Mouse (Mus musculus) megakaryocyte progenitor cell, adult 5-6 weeks (primary cell): ENCODE measurements around the gene Klhl7. TPM values are rescaled to one million over a fixed set of nuclear protein-coding genes. Genes with fewer than 3 reads are reported as not detected.
A peak's percentile ranks its signal among the peaks of the same experiment; 100 is the strongest.
"Not testable (repeated sequence)": the region's sequence is repeated elsewhere in the genome, so short reads cannot be mapped to it uniquely, and the experiment has no call there.

Experiments used
- ATAC-seq: replicated peaks from 2 replicates; pipeline ENCODE4 v1.8.0; 2016; ENCODE audit warnings: mild to moderate bottlenecking, moderate TSS enrichment, inconsistent platforms; ENCODE audit not compliant: poor library complexity
- total RNA-seq, 2 experiments: library from RNA; stranded (forward) in 1 of 2; stranded (reverse) in 1 of 2; fragments of 157-497, 149-512 nt in 1 of 2; fragments of 200-1000 nt in 1 of 2; gene quantifications; 2 replicates each; pipeline versions ENCODE4 v1.2.3 to v1.2.4; 2015 to 2017

Gene Klhl7
- total RNA-seq, 2 experiments from 2014 or later: 17.0 to 22.2 TPM

DNA sequence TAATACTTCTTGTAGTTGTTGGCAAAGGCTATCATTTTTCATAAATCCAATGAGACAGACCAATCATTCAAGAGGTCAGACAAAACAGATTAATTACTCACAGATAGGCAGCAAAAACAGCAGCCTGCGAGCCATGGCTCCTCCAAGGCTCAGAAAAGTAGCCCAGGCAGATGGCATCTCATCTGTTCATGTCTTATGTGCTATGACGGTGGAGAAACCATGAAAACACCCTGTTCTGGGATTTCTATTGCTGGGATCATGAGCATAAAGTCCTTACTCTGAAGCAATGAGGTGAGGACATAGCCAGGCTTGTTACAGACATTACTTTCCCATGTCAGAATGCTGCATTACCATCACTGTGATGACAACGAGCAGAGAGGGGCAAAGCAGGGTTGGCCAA, 7.9 kb upstream of the Klhl7 start:
- ATAC-seq: no peak

DNA sequence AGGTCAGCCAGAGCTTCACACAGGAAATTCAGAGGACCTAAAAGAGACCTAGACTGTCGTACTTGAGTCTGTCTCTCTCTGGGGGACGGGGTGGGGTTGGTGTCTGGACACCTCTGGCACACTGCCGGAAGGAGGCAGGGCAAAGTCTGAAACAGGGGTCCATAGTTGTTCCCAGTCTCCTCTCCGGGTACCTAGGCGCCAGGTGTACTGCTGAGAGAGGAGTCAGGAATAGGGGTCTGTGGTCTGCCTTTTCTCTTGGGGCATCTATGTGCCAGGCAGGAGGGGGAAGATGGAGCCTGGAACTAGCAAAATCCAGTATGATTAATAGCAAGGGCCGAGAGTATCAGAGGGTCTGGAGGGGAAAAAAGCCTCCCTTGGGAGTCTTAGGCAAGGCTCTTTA, 5.0 kb upstream of the Klhl7 start:
- no peak for ATAC-seq

DNA sequence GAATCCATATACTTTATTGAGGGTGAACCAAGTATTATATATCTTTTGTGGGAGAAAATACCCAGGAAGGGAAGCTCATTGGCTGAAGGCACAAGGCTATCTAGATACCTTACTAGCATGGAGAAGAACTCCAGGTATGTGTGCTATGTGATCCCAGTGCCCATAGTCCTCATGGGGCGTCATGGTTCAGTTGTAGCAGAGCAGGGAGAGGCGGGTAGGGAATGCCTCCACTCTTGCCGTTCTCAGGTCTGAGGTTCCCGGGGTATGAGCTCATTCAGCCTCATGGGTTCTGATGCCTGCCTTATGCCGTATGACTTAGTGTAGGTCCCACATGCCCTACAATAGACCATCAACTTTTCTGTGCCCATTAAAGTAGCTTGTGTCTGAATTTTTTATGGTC, 4.5 kb upstream of the Klhl7 start:
- no peak for ATAC-seq

DNA sequence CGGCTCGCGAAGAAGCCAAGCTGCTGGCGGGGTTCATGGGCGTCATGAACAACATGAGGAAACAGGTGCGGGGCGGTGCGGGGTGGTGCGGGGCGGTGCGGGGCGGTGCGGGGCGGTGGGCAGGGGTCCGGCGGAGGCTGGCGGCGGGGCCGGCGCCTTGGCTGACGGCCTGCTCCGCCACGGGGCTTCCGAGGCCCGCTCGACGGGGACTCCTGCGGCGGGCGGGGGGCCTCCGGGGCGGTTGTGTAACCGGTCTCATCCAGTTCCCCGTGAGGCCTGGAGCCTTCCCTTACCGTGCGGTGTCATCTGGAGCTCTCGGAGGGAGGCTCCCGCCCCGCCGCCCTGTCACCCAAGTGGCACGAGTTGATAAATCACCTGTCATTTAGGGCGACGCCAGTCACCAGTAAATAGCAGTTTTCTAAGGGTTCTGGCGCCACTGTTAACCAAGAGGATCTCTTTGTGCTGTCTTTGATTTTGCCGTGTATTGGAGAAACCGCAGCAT, 456 bp downstream of the Klhl7 start:
- peak; percentile 87 for ATAC-seq

DNA sequence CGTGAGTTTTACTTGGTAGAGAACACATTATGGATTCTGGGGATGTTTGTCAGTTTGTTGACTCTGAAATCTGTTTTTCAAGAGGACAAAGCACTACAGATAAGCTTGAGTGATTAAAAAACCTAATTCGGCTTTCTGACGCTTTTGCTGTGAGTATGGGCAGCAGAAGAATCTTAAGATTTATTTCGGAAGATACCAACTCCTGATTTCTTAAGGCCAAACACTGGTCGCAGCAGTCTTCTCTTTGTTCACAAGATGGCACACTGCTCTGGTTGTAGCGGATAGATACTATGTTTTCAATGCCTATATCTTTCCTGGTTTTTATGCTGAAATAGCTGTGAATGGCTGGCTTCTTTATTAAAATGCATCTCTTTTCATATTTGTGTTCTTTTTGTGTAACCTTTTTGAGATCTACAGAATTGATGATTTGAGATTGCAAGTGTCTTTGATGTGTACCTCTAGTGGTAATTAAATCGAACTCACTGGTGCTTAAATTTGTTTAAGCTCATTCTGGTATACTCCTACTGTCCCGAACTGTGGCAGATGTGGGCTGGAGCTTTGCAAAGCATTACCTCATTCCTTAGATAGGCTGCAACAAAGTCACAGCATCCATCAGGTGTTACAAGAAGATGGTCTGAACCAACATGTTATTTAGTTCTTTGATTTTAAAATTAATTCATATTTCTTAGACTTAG, 1.2 kb downstream of the Klhl7 start:
- no peak for ATAC-seq

DNA sequence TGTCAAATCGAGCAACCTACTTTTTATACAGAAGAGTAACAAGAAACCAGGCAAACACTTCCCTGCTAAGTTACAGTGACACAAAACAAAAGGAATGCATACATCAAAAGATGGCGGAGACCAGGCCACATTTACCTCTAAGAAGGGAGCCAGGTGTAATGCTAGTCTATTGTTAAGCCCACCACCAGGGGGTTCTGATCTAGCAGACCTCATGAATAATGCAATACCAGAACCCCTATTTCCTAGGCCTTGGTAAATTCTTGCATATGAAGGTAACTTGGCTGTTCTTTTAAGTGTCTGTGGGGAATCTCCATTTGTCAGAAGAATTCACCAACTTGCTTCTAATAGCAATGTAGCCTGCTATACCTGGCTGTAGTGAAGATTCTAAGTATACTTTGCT, 2.8 kb downstream of the Klhl7 start:
- not testable (repeated sequence) for ATAC-seq

DNA sequence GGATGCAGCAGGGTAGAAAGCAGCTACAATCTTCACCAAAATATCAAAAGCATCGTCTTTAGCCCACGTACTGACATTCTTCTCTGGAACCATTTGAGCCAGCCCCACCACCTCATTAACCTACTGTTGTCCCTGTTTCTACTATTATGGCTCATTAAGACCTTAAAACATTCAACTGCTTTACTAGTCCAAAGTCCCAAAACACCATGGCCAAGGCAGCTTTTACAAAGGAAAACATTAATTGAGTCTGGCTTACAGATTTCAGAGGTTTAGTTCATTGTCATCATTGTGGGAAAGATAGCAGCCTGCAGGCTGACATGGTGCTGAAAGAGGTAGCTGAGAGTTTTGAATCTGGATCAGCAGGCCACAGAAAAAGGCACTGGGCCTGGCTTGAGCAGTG, 3.4 kb downstream of the Klhl7 start:
- ATAC-seq: no peak

DNA sequence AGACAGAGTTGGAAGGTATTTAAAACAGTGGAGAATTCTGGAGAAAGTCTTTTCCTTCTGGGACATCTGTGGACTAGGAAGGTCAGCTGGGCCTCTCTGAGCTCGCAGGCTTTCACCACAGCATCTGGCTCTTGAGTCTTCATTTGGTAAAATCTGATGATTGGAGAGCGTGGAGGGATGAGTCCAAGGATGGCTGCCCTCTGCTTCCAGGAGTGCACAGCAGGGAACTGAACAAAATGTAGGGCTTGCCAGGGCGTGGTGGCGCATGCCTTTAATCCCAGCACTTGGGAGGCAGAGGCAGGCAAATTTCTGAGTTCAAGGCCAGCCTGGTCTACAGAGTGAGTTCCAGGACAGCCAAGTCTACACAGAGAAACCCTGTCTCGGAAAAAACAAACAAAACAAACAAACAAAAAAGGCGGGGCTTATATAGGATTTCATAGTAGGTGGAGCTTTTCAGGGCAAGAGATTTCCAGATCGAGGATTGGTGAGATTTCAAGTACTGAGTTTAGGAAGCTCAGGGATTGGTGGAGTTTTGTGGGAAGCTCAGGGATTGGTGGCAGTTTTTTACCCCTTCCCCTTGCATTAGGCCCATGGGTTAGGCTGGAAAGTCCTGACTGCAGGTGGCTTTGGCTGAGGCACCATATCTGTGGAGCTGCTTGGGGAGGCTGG, 6.8 kb downstream of the Klhl7 start:
- no peak for ATAC-seq

DNA sequence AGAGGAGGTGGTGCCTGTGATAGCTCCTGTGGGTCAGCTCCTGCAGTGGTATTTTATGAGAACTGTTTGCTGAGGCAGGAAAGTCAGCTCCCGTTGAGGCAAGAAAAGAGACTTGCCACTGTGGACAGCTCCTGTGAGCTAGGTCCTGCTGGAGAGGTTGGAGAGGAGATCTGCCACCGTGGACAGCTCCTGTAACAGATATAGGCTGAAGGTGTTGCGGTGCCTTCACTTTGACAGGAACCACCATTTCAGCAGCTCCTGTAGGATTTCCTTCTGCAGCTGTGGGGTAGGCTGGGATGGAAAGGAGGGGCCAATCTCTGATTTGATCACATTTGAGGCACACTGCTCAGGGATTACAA, 7.3 kb downstream of the Klhl7 start:
- 0 out of 2 replicates have a peak, but pooled peaks have one; percentile 39 for ATAC-seq

DNA sequence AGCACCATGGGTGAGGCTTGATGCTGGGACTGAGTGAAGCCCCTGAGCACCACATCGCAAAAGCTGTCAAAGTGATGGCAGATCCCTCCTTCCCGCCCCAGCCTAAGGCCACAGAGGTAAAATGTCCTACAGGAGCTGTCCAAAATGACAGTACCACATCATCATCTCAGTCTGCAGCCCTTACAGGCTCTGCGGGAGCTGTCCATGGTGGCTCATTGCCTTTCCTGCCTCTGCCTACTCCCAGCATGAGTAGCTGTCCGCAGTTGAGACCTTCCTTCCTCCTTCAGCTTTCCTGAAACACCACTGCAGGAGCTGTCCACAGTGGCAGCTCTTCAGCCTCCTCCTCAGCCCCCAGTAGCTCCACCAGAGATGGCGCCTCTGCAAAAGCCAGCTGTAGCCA, 9.7 kb downstream of the Klhl7 start:
- ATAC-seq: peak; percentile 99

DNA sequence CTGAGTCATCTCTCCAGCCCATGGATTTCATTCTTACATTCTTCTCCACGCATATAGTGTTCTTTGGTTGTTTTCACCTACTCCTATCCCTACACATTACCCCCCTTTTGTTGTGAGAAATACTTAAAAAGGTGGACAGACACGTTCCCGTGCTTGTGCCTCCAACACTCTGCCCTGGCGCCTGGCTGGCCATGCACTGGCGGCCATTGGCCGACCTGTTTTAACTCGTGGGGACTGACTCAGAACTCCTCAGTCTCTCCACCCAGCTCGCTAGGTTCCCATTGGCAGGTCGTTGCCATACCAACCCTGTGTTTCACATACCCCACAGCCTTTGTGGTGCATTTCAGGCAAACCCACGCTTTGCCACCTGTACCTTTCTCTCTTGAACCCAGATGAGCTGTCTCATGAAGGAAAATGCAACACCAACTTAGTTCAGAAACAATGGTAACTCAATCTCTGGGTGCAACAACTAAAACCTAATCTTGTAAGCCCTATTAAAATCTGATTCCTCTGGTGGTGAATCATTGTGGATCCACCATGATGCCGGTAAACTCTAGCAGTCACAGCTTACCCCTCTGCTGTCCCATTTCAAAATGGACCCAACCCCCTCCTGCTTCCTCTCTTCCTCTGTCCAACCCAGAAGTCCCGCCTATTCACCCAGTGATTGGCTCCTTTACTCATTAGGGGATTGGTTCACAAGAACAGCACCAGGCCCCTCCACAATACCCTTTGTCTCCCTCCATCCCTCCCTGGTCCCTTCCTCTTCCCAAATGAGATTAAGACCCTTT, 11.9 kb downstream of the Klhl7 start:
- ATAC-seq: no peak

DNA sequence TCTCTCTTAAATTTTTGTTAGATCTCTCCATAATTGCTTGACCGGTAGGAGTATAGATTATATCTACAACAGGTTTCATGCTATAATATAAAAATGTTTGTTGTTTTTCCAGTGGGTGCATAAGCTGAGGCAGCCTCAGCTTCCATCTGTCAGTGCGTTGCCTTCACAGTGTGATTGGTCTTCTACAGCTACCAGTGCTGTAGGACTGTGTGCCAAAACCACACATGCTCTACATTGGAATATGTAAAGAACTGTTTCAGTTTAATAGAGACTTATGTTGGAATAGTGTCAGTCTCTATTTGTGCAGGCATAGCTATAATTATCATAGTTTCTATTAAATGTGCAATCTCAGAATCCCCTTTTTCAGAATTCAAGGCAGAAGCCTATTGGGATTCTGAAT, 21.8 kb downstream of the Klhl7 start:
- no peak for ATAC-seq

DNA sequence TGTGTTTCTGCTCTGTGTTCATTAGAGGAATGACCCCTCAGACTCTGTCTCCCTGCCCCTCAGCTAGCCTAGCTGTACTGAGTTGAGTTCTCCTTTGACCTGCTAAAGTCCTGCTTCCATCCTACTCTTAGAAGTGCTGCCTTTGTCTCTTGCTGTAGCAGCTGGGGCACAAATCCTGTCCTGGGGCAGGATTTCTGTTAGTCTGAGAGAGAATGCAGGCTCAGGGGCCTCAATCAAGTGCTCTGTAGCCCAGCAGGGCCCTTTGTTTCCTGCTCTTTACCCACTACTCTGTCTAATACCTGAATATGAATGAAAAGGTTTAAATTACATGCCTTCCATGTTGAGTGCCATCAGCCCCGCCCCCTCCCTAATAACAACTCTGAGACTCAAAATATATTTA, 23.8 kb downstream of the Klhl7 start:
- ATAC-seq: no peak

DNA sequence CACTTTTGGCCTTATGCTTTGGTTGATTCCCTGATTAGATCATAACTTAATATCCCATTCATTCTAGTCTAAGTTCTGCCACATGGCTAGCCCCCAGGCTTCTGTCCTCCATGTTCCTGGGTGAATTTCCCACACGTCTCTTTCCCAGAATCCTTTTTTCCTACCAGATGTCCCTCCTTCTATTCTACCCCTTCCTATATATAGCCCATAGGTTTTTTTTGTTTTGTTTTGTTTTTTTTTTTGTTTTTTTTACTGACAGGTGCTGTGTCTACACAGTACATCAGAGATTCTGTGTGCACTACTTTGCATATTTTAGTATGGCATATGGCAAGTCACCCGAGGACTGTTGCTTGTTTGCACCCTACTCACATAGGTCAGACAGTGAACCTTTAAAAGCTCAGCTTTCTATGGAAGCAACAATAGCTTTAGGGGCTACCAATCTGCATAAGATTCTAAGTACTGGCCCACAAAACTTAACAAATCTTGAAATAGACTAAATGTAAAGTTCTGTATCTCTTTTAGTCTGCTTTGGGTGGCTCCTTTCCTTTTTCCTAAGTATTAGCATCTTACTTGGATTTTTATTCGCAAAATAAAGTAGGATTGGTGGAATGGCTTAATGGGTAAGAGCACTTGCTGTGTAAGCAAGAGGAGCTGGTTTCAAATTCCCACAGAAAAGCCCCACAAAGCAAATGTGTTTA, 24.3 kb downstream of the Klhl7 start:
- no peak for ATAC-seq

DNA sequence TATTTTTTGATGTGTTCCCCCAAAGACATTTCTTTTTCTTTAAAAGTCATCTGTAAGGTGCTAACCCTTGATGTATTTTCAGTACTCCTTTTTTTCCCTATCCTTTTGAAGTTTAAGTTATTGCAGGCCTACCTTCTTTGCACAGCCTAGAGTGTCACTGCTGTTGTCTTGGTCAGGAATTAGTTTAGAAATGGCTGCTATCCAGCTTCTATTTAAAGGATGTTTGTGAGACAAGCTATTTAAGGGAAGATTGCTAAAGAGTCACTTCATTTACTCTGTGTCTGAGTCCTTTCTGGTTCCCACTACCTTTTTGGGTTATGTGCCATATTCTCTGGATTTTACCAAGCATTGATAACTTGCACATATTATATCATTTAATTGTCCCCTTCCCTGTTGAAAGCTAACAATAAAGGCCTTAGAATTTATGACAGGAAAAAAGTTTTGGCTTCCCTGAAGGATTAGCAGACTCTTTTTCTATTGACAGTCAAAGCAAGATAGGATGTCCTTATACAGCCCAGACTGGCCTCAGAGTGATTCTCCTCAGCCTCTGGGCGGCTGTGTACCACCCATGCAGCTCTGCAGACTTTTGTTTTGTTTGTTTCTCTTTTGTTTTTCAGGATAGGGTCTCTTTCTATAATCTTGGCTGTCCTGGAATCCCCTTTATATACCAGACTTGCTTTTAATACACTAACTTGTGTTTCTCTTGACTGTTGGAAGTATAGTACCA, 25.7 kb downstream of the Klhl7 start:
- ATAC-seq: no peak

DNA sequence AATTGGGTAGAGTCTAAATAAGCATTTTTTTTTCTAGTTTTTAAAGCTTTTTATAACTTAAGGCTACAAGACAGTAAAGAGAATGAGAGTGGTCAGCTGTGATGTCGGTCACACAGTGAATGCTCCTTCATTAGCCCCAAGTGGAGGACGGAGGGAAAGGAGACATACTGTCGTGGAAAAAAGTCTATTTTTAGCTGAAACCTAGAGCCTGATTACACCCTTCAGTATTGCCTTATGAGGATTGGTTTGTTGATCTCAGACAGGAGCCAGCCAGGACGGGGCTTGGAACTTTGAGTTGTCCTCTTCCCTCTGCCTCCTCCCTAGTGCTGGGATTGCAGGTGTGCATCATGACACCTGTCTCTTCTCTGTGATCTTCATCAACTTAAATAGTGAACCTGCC, 26.6 kb downstream of the Klhl7 start:
- no peak for ATAC-seq

DNA sequence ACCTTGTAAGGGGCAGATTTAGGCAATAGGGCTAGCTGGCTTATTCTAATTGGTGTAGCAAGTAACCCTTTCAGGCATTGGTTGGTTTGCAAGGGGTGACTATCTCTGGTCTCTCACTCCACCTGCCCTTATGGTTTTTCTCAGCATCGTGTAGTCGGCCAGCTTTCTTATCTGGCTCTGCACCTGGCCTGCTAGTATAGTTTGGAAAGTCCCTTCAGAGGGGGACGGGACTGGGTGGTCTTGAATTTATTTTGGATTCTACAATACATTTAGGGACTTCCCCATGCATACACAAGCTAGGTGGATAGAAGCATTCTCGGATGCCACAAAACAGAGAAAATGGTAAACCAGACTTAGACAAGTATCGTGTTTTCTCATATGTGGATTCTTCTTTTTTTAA, 46.6 kb downstream of the Klhl7 start:
- ATAC-seq: no peak

DNA sequence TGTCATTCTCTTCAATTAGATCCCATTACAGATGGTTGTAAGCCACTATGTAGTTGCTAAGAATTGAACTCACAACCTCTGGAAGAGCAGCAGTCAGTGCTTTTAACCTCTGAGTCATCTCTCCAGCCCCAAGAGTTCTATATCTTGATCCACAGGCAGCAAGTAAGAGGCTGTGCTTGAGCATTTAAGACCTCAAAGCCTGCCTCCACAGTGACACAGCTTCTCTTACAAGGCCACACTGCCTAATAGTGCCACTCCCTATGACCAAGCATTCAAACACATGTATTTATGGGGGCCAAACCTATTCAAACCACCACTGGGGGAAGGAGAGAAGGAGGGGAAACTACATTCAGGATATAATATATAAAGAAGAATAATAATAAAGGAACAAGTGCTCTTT, 51.8 kb downstream of the Klhl7 start:
- ATAC-seq: no peak

DNA sequence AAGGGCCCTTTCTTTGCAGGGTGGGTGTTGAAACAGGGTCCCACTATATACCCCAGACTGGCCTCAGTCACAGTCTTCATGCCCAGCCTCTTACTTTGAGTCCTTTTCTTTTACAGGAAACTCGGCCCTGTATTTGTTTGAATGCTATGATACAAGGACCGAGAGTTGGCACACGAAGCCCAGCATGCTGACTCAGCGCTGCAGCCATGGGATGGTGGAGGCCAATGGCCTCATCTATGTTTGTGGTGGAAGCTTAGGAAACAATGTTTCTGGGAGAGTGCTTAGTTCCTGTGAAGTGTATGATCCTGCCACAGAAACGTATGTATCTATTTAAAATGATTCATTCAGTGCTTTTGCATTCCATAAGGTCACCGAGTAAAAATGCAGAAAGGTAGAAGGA, 56.4 kb downstream of the Klhl7 start:
- no peak for ATAC-seq

DNA sequence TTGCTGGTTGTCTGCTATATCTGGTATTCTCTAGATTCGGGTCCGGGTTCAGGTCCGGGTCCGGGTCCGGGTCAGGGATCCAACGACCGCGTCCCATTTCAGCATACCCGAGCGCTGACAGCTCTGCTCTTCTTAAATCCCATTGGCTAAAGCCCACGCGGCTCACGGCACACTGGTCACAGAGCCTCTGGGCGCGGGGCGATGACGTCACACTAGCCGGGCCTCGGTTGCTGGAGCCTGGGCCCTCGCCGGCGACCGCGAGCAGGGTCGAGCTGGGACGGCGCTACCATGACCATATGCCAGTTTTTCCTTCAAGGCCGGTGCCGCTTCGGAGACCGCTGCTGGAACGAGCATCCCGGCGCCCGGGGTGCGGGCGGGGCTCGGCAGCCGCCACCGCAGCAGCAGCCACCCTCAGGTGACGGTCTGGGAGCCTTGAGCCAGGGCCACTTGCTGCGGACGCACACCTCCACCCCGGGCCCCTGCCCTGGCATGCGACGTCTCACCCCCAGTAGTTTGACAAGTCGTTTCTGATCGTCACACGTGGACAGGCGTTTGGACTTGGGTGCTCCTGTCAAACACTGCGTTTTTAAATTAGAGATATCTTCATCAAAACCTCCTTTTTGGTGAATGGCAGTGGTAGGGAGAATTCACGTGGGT, 64.5 kb downstream of the Klhl7 start, which contains the start of gene Nupl2:
Nupl2 (plus strand) TSS at position 175 of the 657 bp plus-strand sequence.
- peak; percentile 100 for ATAC-seq
